In genomic region chr13:41000140-41000925, GRCm38 (mm10) we compare ENCODE assay signal across 8 mouse cellular contexts. TPM values are rescaled to one million over a fixed set of nuclear protein-coding genes. Genes with fewer than 3 reads are reported as not detected.
A peak's percentile ranks its signal among the peaks of the same experiment; 100 is the strongest.
DNase-seq lines count a peak whose midpoint lies in the region; ATAC-seq and TF ChIP-seq lines count a peak whose summit lies in the region.

No protein-coding gene starts in this region.

- peak overlapping the region; percentile 68 for H3K9ac ChIP-seq in forebrain, postnatal 0 days
- peak overlapping the region; percentile 83 for H3K9ac ChIP-seq in hindbrain, embryonic 14.5 days
- H3K9ac ChIP-seq in limb, embryonic 14.5 days (ENCODE audit: low read depth, low read length, severe bottlenecking) = peak overlapping the region; percentile 77
- H3K9ac ChIP-seq in midbrain, embryonic 13.5 days (replicated peaks) = peak overlapping the region; percentile 74

- H3K27me3 ChIP-seq in forebrain, postnatal 0 days (ENCODE audit: insufficient read depth, low read length) = no peaks in the 10 kb centered on the region
- no peaks in the 10 kb centered on the region for H3K27me3 ChIP-seq in hindbrain, embryonic 14.5 days (ENCODE audit: control insufficient read depth, insufficient read depth, low read length)
- no peaks in the 10 kb centered on the region for H3K27me3 ChIP-seq in limb, embryonic 14.5 days (ENCODE audit: control insufficient read depth, insufficient read depth, low read length)
- no peaks in the 10 kb centered on the region for H3K27me3 ChIP-seq in midbrain, embryonic 13.5 days
- H3K27me3 ChIP-seq in testis, adult 2 months (ENCODE audit: control insufficient read depth, insufficient read depth, low read length) = no peaks in the 10 kb centered on the region

- peaks cover 10% of the 10 kb centered on the region for H3K36me3 ChIP-seq in forebrain, postnatal 0 days (ENCODE audit: insufficient read depth)
- peaks cover 10% of the 10 kb centered on the region for H3K36me3 ChIP-seq in hindbrain, embryonic 14.5 days (replicated peaks; ENCODE audit: control insufficient read depth, insufficient read depth)
- peaks cover 11% of the 10 kb centered on the region for H3K36me3 ChIP-seq in limb, embryonic 14.5 days (ENCODE audit: control insufficient read depth, insufficient read depth, low read length)
- H3K36me3 ChIP-seq in midbrain, embryonic 13.5 days = peaks cover 10% of the 10 kb centered on the region
- no peaks in the 10 kb centered on the region for H3K36me3 ChIP-seq in testis, adult 2 months (ENCODE audit: control insufficient read depth, insufficient read depth, low read length)

- WGBS in forebrain, postnatal 0 days = under 1% methylated on average over 25 of the region's 25 CpGs
- 2% methylated on average over 25 of the region's 25 CpGs for WGBS in hindbrain, embryonic 14.5 days
- under 1% methylated on average over 25 of the region's 25 CpGs for WGBS in limb, embryonic 14.5 days
- 2% methylated on average over 25 of the region's 25 CpGs for WGBS in midbrain, embryonic 13.5 days

- peak overlapping the region; percentile 69 for H3K4me3 ChIP-seq in forebrain, postnatal 0 days (ENCODE audit: low read depth, low read length)
- peak overlapping the region; percentile 86 for H3K4me3 ChIP-seq in hindbrain, embryonic 14.5 days (replicated peaks; ENCODE audit: low read length)
- peak overlapping the region; percentile 97 for H3K4me3 ChIP-seq in limb, embryonic 14.5 days (replicated peaks; ENCODE audit: low read length)
- H3K4me3 ChIP-seq in midbrain, embryonic 13.5 days (replicated peaks) = peak overlapping the region; percentile 94
- peak overlapping the region; percentile 97 for H3K4me3 ChIP-seq in testis, adult 2 months (ENCODE audit: control insufficient read depth, low read depth, low read length)

- no peak for TF ChIP-seq POLR2A in limb, embryonic 14.5 days (IDR thresholded peaks at IDR 0.05; ENCODE audit: borderline replicate concordance, extremely low read depth, insufficient read depth, insufficient read length)
- no peak for TF ChIP-seq POLR2A in testis, adult 2 months (IDR thresholded peaks at IDR 0.05; ENCODE audit: control insufficient read depth, low read depth, low read length)

- peak; percentile 71 for TF ChIP-seq CTCF in forebrain, postnatal 0 days (IDR thresholded peaks at IDR 0.05; ENCODE audit: low read depth)
- TF ChIP-seq CTCF in testis, adult 2 months (IDR thresholded peaks at IDR 0.05; ENCODE audit: control insufficient read depth, insufficient read depth, insufficient replicate concordance, low read depth, low read length) = no peak

- no peaks in the 10 kb centered on the region for H3K9me3 ChIP-seq in forebrain, postnatal 0 days (ENCODE audit: low read length)
- H3K9me3 ChIP-seq in hindbrain, embryonic 14.5 days (ENCODE audit: control insufficient read depth, low read length) = no peaks in the 10 kb centered on the region
- no peaks in the 10 kb centered on the region for H3K9me3 ChIP-seq in limb, embryonic 14.5 days (ENCODE audit: control insufficient read depth, low read length)
- H3K9me3 ChIP-seq in midbrain, embryonic 13.5 days = no peaks in the 10 kb centered on the region

- H3K4me1 ChIP-seq in forebrain, postnatal 0 days (ENCODE audit: insufficient read depth) = peaks cover 10% of the 10 kb centered on the region
- peaks cover 20% of the 10 kb centered on the region for H3K4me1 ChIP-seq in hindbrain, embryonic 14.5 days (replicated peaks; ENCODE audit: control insufficient read depth, insufficient read depth, low read length)
- H3K4me1 ChIP-seq in limb, embryonic 14.5 days (ENCODE audit: control insufficient read depth, insufficient read depth, low read length) = peaks cover 10% of the 10 kb centered on the region; the same call in 1 of the 2 replicates
- H3K4me1 ChIP-seq in midbrain, embryonic 13.5 days (replicated peaks) = peaks cover 22% of the 10 kb centered on the region
- H3K4me1 ChIP-seq in testis, adult 2 months (ENCODE audit: control insufficient read depth, insufficient read depth, low read length) = peaks cover 4% of the 10 kb centered on the region; the same call in 1 of the 2 replicates

- peak; percentile 39 for ATAC-seq in forebrain, postnatal 0 days
- peak; percentile 60 for ATAC-seq in hindbrain, embryonic 14.5 days (ENCODE audit: low FRiP score)
- peak; percentile 44 for ATAC-seq in limb, embryonic 14.5 days (ENCODE audit: low FRiP score, low read depth)
- ATAC-seq in midbrain, embryonic 13.5 days = peak; percentile 55

- peak overlapping the region; percentile 88 for H3K4me2 ChIP-seq in forebrain, postnatal 0 days (ENCODE audit: low read depth)
- peak overlapping the region; percentile 77 for H3K4me2 ChIP-seq in hindbrain, embryonic 14.5 days (replicated peaks)
- H3K4me2 ChIP-seq in limb, embryonic 14.5 days (replicated peaks; ENCODE audit: low read depth, low read length, severe bottlenecking) = peak overlapping the region; percentile 76
- H3K4me2 ChIP-seq in midbrain, embryonic 13.5 days (replicated peaks) = peak overlapping the region; percentile 75

- peak overlapping the region; percentile 98 for H3K27ac ChIP-seq in forebrain, postnatal 0 days (ENCODE audit: low read depth, low read length)
- H3K27ac ChIP-seq in hindbrain, embryonic 14.5 days = peak overlapping the region; percentile 95
- peak overlapping the region; percentile 98 for H3K27ac ChIP-seq in limb, embryonic 14.5 days (replicated peaks; ENCODE audit: low read depth, low read length)
- peak overlapping the region; percentile 89 for H3K27ac ChIP-seq in midbrain, embryonic 13.5 days
- H3K27ac ChIP-seq in testis, adult 2 months (ENCODE audit: control insufficient read depth, insufficient read depth, low read depth, low read length) = peak overlapping the region; percentile 98

- peak; percentile 26 for DNase-seq in kidney, adult 11 months
- DNase-seq in kidney, adult 8-10 months = no peak
- peak; percentile 23 for DNase-seq in cerebellum, adult 11 months
- DNase-seq in forebrain, postnatal 0 days = peak; percentile 55
- DNase-seq in hindbrain, embryonic 14.5 days (ENCODE audit: low spot score) = peak; percentile 38
- DNase-seq in limb, embryonic 14.5 days (ENCODE audit: low spot score) = no peak

RNA-seq across cellular contexts. Expression of gene Pak1ip1, which starts 0.5 kb away (rescaled TPM):
- 42.9 and 45.9 TPM in 2 replicates for total RNA-seq in forebrain, postnatal 0 days (2014; rRNA removed)
- 49.4 and 52.5 TPM in 2 replicates for polyA plus RNA-seq in forebrain, postnatal 0 days (2015; fragmentation: Nextera tagmentation; extraction: Ambion mirVana)
- 57.0 and 65.8 TPM in 2 replicates for polyA plus RNA-seq in hindbrain, embryonic 14.5 days (2014; fragmentation: Nextera tagmentation; extraction: Ambion mirVana)
- 44.6 and 54.0 TPM in 2 replicates for polyA plus RNA-seq in limb, embryonic 14.5 days (2012; rRNA removed)
- polyA plus RNA-seq in limb, embryonic 14.5 days (2014; fragmentation: Nextera tagmentation; extraction: Ambion mirVana) = 55.7 and 60.7 TPM in 2 replicates
- 71.6 and 73.0 TPM in 2 replicates for polyA plus RNA-seq in midbrain, embryonic 13.5 days (2015; fragmentation: Nextera tagmentation; extraction: Ambion mirVana)
- polyA plus RNA-seq in testis, adult 2 months (2012; rRNA removed) = 25.5 and 28.6 TPM in 2 replicates

RNA-seq across cellular contexts. Expression of gene Tmem14c, which starts 15.8 kb away (rescaled TPM):
- 43.2 and 53.2 TPM in 2 replicates for total RNA-seq in forebrain, postnatal 0 days (2014; rRNA removed)
- polyA plus RNA-seq in forebrain, postnatal 0 days (2015; fragmentation: Nextera tagmentation; extraction: Ambion mirVana) = 121 and 127 TPM in 2 replicates
- 136 and 147 TPM in 2 replicates for polyA plus RNA-seq in hindbrain, embryonic 14.5 days (2014; fragmentation: Nextera tagmentation; extraction: Ambion mirVana)
- polyA plus RNA-seq in limb, embryonic 14.5 days (2012; rRNA removed) = 110 and 122 TPM in 2 replicates
- polyA plus RNA-seq in limb, embryonic 14.5 days (2014; fragmentation: Nextera tagmentation; extraction: Ambion mirVana) = 220 and 229 TPM in 2 replicates
- 124 and 135 TPM in 2 replicates for polyA plus RNA-seq in midbrain, embryonic 13.5 days (2015; fragmentation: Nextera tagmentation; extraction: Ambion mirVana)
- 19.0 and 19.1 TPM in 2 replicates for polyA plus RNA-seq in testis, adult 2 months (2012; rRNA removed)

Comparison
In these comparisons a context has a peak if more than half of its experiments do, and no peak if none do; other contexts are left out.
1. DNase-seq: peak in kidney, adult 11 months (single experiment), cerebellum, adult 11 months (single experiment), forebrain, postnatal 0 days (single experiment) and hindbrain, embryonic 14.5 days (single experiment); none in kidney, adult 8-10 months (0 of 2) and limb, embryonic 14.5 days (single experiment).
2. Peak in every context shown above with its lines, with median percentiles within 50 percentile points of each other: ATAC-seq, H3K27ac ChIP-seq, H3K4me2 ChIP-seq, H3K4me3 ChIP-seq and H3K9ac ChIP-seq.